8 mouse cellular contexts compared by ENCODE assay signal in genomic region chr2:131545386-131546307, GRCm38 (mm10). TPM values are rescaled to one million over a fixed set of nuclear protein-coding genes. Genes with fewer than 3 reads are reported as not detected.
DNase-seq lines count a peak whose midpoint lies in the region; ATAC-seq and TF ChIP-seq lines count a peak whose summit lies in the region.

No protein-coding gene starts in this region.

- no peak overlapping the region for H3K27ac ChIP-seq in CH12.LX (ENCODE audit: insufficient read depth, low read depth)
- no peak overlapping the region for H3K27ac ChIP-seq in embryonic facial prominence, embryonic 12.5 days
- H3K27ac ChIP-seq in heart, embryonic 13.5 days (replicated peaks), result no peak overlapping the region
- H3K27ac ChIP-seq in kidney, embryonic 15.5 days, result no peak overlapping the region
- no peak overlapping the region for H3K27ac ChIP-seq in liver, postnatal 0 days (ENCODE audit: low read depth)
- no peak overlapping the region for H3K27ac ChIP-seq in neural tube, embryonic 11.5 days (ENCODE audit: low read depth, low read length)

- TF ChIP-seq POLR2A in CH12.LX (IDR thresholded peaks at IDR 0.05; ENCODE audit: low read depth, low read length), result no peak

- peak; percentile 52 for DNase-seq in CH12.LX (ENCODE audit: extremely low read depth)
- peak; percentile 68 for DNase-seq in adrenal gland, postnatal 14 days
- DNase-seq in liver, postnatal 0 days, result peak; percentile 71
- peak; percentile 80 for DNase-seq in neural tube, embryonic 11.5 days (ENCODE audit: low spot score)
- DNase-seq in thymus, postnatal 36 days, result peak; percentile 49 to 56

- H3K9me3 ChIP-seq in CH12.LX (replicated peaks; ENCODE audit: low read length), result no peaks in the 10 kb centered on the region
- H3K9me3 ChIP-seq in embryonic facial prominence, embryonic 12.5 days, result no peaks in the 10 kb centered on the region
- no peaks in the 10 kb centered on the region for H3K9me3 ChIP-seq in heart, embryonic 13.5 days
- H3K9me3 ChIP-seq in kidney, embryonic 15.5 days (replicated peaks), result no peaks in the 10 kb centered on the region
- no peaks in the 10 kb centered on the region for H3K9me3 ChIP-seq in liver, postnatal 0 days (ENCODE audit: low read length)
- H3K9me3 ChIP-seq in neural tube, embryonic 11.5 days (ENCODE audit: control insufficient read depth, low read length), result no peaks in the 10 kb centered on the region

- in situ Hi-C loops in CH12.LX (cut with MboI; ENCODE audit: low pct_ligation_motif_present, low pct_unique_long_range_greater_than_20kb, low sequenced_read_pairs), result loop anchor here (25.0 kb wide), 1 partner anchor 392 kb away; no protein-coding TSS in a partner anchor

- TF ChIP-seq EP300 in CH12.LX (IDR thresholded peaks at IDR 0.05; ENCODE audit: low read length), result no peak
- no peak for TF ChIP-seq EP300 in liver, postnatal 0 days (IDR thresholded peaks at IDR 0.05; ENCODE audit: low read depth)

- H3K79me2 ChIP-seq in CH12.LX (replicated peaks; ENCODE audit: control insufficient read depth, extremely low read depth, insufficient read depth, poor library complexity, severe bottlenecking), result no peaks in the 10 kb centered on the region

- 2% methylated on average over 45 of the region's 45 CpGs for WGBS in embryonic facial prominence, embryonic 12.5 days
- WGBS in heart, embryonic 13.5 days, result 2% methylated on average over 45 of the region's 45 CpGs
- WGBS in kidney, embryonic 15.5 days, result 3% methylated on average over 45 of the region's 45 CpGs
- 3% methylated on average over 45 of the region's 45 CpGs for WGBS in liver, postnatal 0 days (ENCODE audit: insufficient replicate concordance)
- WGBS in neural tube, embryonic 11.5 days, result 3% methylated on average over 44 of the region's 45 CpGs

- peak overlapping the region; percentile 54 for H3K4me2 ChIP-seq in CH12.LX (ENCODE audit: insufficient read depth, low read depth, poor library complexity, severe bottlenecking)
- peak overlapping the region; percentile 79 for H3K4me2 ChIP-seq in embryonic facial prominence, embryonic 12.5 days (replicated peaks)
- H3K4me2 ChIP-seq in heart, embryonic 13.5 days, result peak overlapping the region; percentile 86
- H3K4me2 ChIP-seq in kidney, embryonic 15.5 days, result peak overlapping the region; percentile 83
- H3K4me2 ChIP-seq in liver, postnatal 0 days (ENCODE audit: low read depth, low read length), result peak overlapping the region; percentile 73
- peak overlapping the region; percentile 77 for H3K4me2 ChIP-seq in neural tube, embryonic 11.5 days (ENCODE audit: low read depth)

- H3K27me3 ChIP-seq in CH12.LX (replicated peaks), result peaks cover 48% of the 10 kb centered on the region
- peaks cover 55% of the 10 kb centered on the region for H3K27me3 ChIP-seq in embryonic facial prominence, embryonic 12.5 days
- H3K27me3 ChIP-seq in heart, embryonic 13.5 days (replicated peaks), result peaks cover 73% of the 10 kb centered on the region
- H3K27me3 ChIP-seq in kidney, embryonic 15.5 days, result peaks cover 63% of the 10 kb centered on the region
- H3K27me3 ChIP-seq in liver, postnatal 0 days (ENCODE audit: insufficient read depth, low read length), result peaks cover 40% of the 10 kb centered on the region
- H3K27me3 ChIP-seq in neural tube, embryonic 11.5 days (ENCODE audit: control insufficient read depth, insufficient read depth, low read length), result peaks cover 25% of the 10 kb centered on the region

- no peaks in the 10 kb centered on the region for H3K36me3 ChIP-seq in CH12.LX (replicated peaks in 1 of 2; ENCODE audit: control insufficient read depth in 1 of 2, insufficient read depth in 1 of 2, low read length in 1 of 2)
- no peaks in the 10 kb centered on the region for H3K36me3 ChIP-seq in embryonic facial prominence, embryonic 12.5 days
- no peaks in the 10 kb centered on the region for H3K36me3 ChIP-seq in heart, embryonic 13.5 days
- H3K36me3 ChIP-seq in kidney, embryonic 15.5 days, result no peaks in the 10 kb centered on the region
- H3K36me3 ChIP-seq in liver, postnatal 0 days (replicated peaks; ENCODE audit: insufficient read depth, low read length), result no peaks in the 10 kb centered on the region
- H3K36me3 ChIP-seq in neural tube, embryonic 11.5 days (ENCODE audit: control insufficient read depth, insufficient read depth, low read length), result no peaks in the 10 kb centered on the region

- dilution Hi-C loops in CH12.LX (cut with MboI; ENCODE audit: extremely low pct_ligation_motif_present, extremely low pct_unique_long_range_greater_than_20kb, low sequenced_read_pairs), result no loop called here

- TF ChIP-seq CTCF in CH12.LX (conservative IDR thresholded peaks at IDR 0.05 in 1 of 2, IDR thresholded peaks at IDR 0.05 in 1 of 2; ENCODE audit: low read depth in 2 of 2, low read length in 2 of 2), result peak; percentile 87 to 95
- TF ChIP-seq CTCF in liver, postnatal 0 days (IDR thresholded peaks at IDR 0.05; ENCODE audit: low read depth), result peak; percentile 77

- H3K4me1 ChIP-seq in CH12.LX (ENCODE audit: control insufficient read depth in 1 of 2, insufficient read depth in 2 of 2), result peaks cover 0 to 7% of the 10 kb centered on the region in 2 experiments; a peak in 3 of 4 replicates
- H3K4me1 ChIP-seq in embryonic facial prominence, embryonic 12.5 days, result peaks cover 13% of the 10 kb centered on the region; the same call in 1 of the 2 replicates
- peaks cover 15% of the 10 kb centered on the region for H3K4me1 ChIP-seq in heart, embryonic 13.5 days
- H3K4me1 ChIP-seq in kidney, embryonic 15.5 days, result peaks cover 18% of the 10 kb centered on the region
- peaks cover 3% of the 10 kb centered on the region for H3K4me1 ChIP-seq in liver, postnatal 0 days (ENCODE audit: insufficient read depth)
- peaks cover 4% of the 10 kb centered on the region for H3K4me1 ChIP-seq in neural tube, embryonic 11.5 days (ENCODE audit: control insufficient read depth, insufficient read depth, low read length)

- ATAC-seq in embryonic facial prominence, embryonic 12.5 days (ENCODE audit: insufficient number of reproducible peaks, insufficient read depth, low FRiP score, low TSS enrichment), result 0 out of 2 replicates have a peak, but pooled peaks have one; percentile 32
- ATAC-seq in heart, embryonic 13.5 days (ENCODE audit: extremely low read depth, insufficient number of reproducible peaks, low FRiP score, low TSS enrichment), result no peak; the same call in 1 of the 2 replicates
- peak; percentile 51 for ATAC-seq in kidney, embryonic 15.5 days (replicated peaks; ENCODE audit: low FRiP score)
- peak; percentile 47 for ATAC-seq in liver, postnatal 0 days
- peak; percentile 53 for ATAC-seq in neural tube, embryonic 11.5 days (ENCODE audit: insufficient read depth, low FRiP score, low TSS enrichment)

- peak; percentile 31 for TF ChIP-seq RAD21 in CH12.LX (IDR thresholded peaks at IDR 0.05; ENCODE audit: low read depth, low read length)

- H3K4me3 ChIP-seq in CH12.LX (replicated peaks in 1 of 3; ENCODE audit: low read depth in 2 of 3, low read length in 2 of 3, poor library complexity in 1 of 3), result peak overlapping the region in 2 of 3 experiments; percentile 12 to 21
- peak overlapping the region; percentile 48 for H3K4me3 ChIP-seq in embryonic facial prominence, embryonic 12.5 days
- H3K4me3 ChIP-seq in heart, embryonic 13.5 days, result peak overlapping the region; percentile 53
- H3K4me3 ChIP-seq in kidney, embryonic 15.5 days (replicated peaks), result peak overlapping the region; percentile 43
- peak overlapping the region; percentile 46 for H3K4me3 ChIP-seq in liver, postnatal 0 days (ENCODE audit: low read depth, low read length)
- H3K4me3 ChIP-seq in neural tube, embryonic 11.5 days (ENCODE audit: low read depth, low read length), result peak overlapping the region; percentile 38

- H3K9ac ChIP-seq in CH12.LX (ENCODE audit: insufficient read depth, low read depth), result no peak overlapping the region
- peak overlapping the region; percentile 47 for H3K9ac ChIP-seq in embryonic facial prominence, embryonic 12.5 days
- peak overlapping the region; percentile 70 for H3K9ac ChIP-seq in heart, embryonic 13.5 days
- peak overlapping the region; percentile 31 for H3K9ac ChIP-seq in kidney, embryonic 15.5 days
- H3K9ac ChIP-seq in liver, postnatal 0 days (replicated peaks), result peak overlapping the region; percentile 34; the same call in 1 of the 2 replicates
- peak overlapping the region; percentile 43 for H3K9ac ChIP-seq in neural tube, embryonic 11.5 days (ENCODE audit: low read length)

TF ChIP-seq in CH12.LX, 34 proteins besides CTCF, POLR2A, EP300 and RAD21 (continues in another document):
- peak; percentile 31; the same call in 1 of the 2 replicates for TF ChIP-seq ELF1 (IDR thresholded peaks at IDR 0.05; ENCODE audit: low read depth, low read length)
- TF ChIP-seq TBP (conservative IDR thresholded peaks at IDR 0.05; ENCODE audit: low read depth, low read length), result no peak
- TF ChIP-seq KAT2A (IDR thresholded peaks at IDR 0.05; ENCODE audit: insufficient replicate concordance, low read length), result no peak
- TF ChIP-seq ZMIZ1 (IDR thresholded peaks at IDR 0.05; ENCODE audit: low read depth, low read length), result no peak
- no peak for TF ChIP-seq IRF4 (IDR thresholded peaks at IDR 0.05; ENCODE audit: low read depth, low read length)
- no peak for TF ChIP-seq ZC3H11A (IDR thresholded peaks at IDR 0.05; ENCODE audit: low read depth, low read length)
- TF ChIP-seq USF1 (IDR thresholded peaks at IDR 0.05; ENCODE audit: low read depth, low read length), result no peak

RNA-seq across cellular contexts. Expression of gene Adra1d, which starts 16.4 kb away (rescaled TPM):
- total RNA-seq in CH12.LX (2012; rRNA removed) (not detected in 2 replicates), CH12.LX (2014; rRNA removed) (not detected in 2 replicates)
- polyA plus RNA-seq in CH12.LX (2012; ENCODE audit: insufficient read length, low read depth), result not detected in 2 replicates
- 16.9 and 22.4 TPM in 2 replicates for total RNA-seq in adrenal gland, postnatal 14 days (2021)
- 0.23 and 0.51 TPM in 2 replicates for polyA plus RNA-seq in embryonic facial prominence, embryonic 12.5 days (2016; fragmentation: Nextera tagmentation; extraction: Ambion mirVana)
- polyA plus RNA-seq in heart, embryonic 13.5 days (2015; fragmentation: Nextera tagmentation; extraction: Ambion mirVana), result 0.24 and 0.47 TPM in 2 replicates
- 2.0 and 2.2 TPM in 2 replicates for polyA plus RNA-seq in kidney, embryonic 15.5 days (2015; fragmentation: Nextera tagmentation; extraction: Ambion mirVana)
- polyA plus RNA-seq in liver, postnatal 0 days (2015; fragmentation: Nextera tagmentation; extraction: Ambion mirVana), result 0.09 and 0.17 TPM in 2 replicates
- polyA plus RNA-seq in neural tube, embryonic 11.5 days (2014; fragmentation: Nextera tagmentation; extraction: Ambion mirVana), result 0.32 and 0.36 TPM in 2 replicates

RNA-seq across cellular contexts. Expression of gene Smox, which starts 54.4 kb away (rescaled TPM):
- total RNA-seq in CH12.LX (2012; rRNA removed), result 4.2 and 7.6 TPM in 2 replicates
- total RNA-seq in CH12.LX (2014; rRNA removed), result 4.1 and 4.4 TPM in 2 replicates
- polyA plus RNA-seq in CH12.LX (2012; ENCODE audit: insufficient read length, low read depth), result 3.3 and 4.0 TPM in 2 replicates
- 21.8 and 25.1 TPM in 2 replicates for total RNA-seq in adrenal gland, postnatal 14 days (2021)
- 64.8 and 71.2 TPM in 2 replicates for polyA plus RNA-seq in embryonic facial prominence, embryonic 12.5 days (2016; fragmentation: Nextera tagmentation; extraction: Ambion mirVana)
- 24.4 and 25.8 TPM in 2 replicates for polyA plus RNA-seq in heart, embryonic 13.5 days (2015; fragmentation: Nextera tagmentation; extraction: Ambion mirVana)
- polyA plus RNA-seq in kidney, embryonic 15.5 days (2015; fragmentation: Nextera tagmentation; extraction: Ambion mirVana), result 38.1 and 41.3 TPM in 2 replicates
- 56.7 and 60.8 TPM in 2 replicates for polyA plus RNA-seq in liver, postnatal 0 days (2015; fragmentation: Nextera tagmentation; extraction: Ambion mirVana)
- polyA plus RNA-seq in neural tube, embryonic 11.5 days (2014; fragmentation: Nextera tagmentation; extraction: Ambion mirVana), result 29.7 and 32.7 TPM in 2 replicates
